Mouse (Mus musculus) T-helper 1 cell (primary cell): ENCODE data around the gene Fam129c.

Experiments used
- in situ Hi-C: fragments of 300-600 bp; cut with MboI, MseI; formaldehyde crosslinking; loops from one replicate; pipeline ENCODE4 v1.15.1; 2025; ENCODE audit warnings: high pct_unique_total_duplicates

The Fam129c gene

DNA sequence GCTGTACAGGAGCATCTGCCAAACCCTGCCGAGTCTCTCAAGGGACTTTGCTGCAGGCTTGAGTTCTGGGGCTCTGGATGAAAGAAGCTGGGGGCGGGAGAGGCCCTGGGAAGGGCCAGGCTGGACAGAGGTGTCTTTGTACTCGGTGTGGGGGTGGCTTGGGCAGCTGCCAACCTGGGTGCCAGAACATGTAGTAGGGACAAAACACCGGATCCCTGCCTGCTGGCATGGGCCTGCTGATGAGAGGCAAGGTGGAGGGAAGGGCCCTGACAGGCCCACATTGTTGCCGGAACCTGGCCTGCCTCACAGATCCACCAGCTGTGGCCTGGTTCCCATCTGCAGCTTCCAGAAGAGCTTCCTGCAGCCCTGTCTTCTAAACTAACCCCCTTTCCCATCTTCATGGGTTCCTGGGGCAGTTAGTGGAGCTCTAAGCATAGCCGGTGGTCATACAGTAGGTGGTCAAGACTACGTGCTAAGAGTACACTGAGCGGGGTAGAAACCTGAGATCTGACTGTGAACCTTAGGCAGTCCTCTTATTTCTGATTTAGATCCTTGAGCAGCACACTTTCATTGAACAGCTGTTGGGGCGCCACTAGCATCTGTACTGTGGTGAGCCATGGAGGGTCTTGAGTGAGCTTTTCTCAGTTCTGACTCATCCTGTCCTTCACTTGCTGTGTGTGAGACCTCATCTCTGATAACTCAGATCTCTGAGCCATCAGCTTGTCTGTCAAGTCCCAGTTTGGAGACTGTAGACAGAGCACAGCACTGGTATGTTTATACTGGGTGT is 24.4 kb upstream of the Fam129c start:
- in situ Hi-C loops, result no loop called here

DNA sequence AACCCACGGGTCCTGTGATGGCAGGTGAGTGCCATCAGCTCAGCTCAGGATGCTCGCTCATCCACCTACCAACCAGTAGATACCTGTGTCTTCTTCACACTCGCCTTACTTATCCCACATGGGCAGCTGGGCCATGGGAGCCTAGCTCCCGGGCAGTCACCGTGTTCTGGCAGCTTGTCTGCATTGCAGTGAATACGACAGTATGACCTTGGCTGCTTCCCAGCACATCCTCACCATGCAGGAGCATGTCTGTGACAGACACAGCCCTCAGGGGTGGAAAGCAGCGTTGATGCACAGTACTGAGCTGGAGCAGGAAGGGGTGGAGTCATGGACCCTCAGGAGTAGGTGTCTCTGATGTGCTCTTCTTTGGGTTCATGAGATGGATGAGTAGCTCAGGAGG is 23.0 kb upstream of the Fam129c start:
- in situ Hi-C loops, result no loop called here

DNA sequence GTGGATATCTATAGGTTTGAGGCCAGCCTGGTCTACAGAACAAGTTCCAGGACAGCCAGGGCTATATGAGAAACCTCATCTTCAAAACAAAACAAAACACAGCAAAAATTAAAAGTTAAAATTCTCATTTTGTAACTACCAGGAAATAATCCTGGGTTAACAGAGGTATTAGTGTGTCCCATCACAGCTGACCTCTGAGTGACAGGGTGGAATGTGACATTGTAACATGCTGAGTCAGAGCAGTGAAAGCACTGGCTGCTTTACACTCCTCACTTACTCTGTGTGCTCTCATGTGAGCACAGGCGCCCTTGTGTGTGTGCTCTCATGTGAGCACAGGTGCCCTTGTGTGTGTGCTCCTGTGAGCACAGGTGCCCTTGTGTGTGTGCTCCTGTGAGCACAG is 22.4 kb upstream of the Fam129c start:
- in situ Hi-C loops, result no loop called here

DNA sequence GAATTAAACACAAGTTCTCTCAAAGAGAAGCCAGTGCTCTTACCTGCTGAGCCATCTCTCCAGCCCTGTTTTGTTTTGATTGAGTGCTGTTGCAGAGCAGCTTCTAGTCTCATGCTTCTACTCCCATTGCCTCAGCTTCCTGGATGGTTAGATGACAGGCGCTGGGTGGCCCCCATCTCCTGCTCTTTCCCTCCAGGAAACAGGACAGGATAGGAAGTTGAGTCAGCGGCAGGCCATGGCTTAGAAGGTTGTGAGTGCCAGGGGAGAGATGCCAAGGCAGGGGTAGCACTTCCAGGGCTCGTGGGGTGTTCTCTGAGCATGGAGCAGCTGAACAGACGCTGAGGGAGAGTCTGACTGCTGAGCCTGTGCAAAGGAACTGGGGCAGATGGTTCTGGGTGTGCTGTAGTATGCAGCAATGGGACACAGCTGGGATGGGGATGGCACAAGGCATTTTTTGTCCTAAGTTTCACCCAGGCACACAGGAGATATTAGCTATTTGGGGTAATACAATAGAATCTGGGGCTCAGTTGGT is 19.5 kb upstream of the Fam129c start:
- in situ Hi-C loops, result no loop called here

DNA sequence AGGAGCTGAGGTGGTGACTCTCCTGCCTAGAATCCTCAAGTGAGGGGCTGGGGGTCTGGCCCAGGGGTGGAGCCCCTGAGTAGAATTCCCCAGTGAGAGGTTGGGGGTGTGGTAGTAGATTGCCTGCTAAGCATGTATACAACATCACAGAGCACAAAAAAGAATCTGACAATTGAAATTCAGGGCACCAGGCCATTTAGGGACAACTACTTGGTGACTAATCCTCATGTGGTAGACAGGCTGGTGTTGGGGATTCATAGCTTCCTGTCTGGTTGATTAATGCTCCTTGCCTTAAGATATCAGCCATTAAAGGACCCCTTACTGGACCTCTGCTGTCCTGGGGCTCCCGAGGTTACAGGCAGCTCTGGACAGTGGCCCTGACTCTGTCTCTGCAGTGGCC is 18.4 kb upstream of the Fam129c start:
- in situ Hi-C loops, result no loop called here

DNA sequence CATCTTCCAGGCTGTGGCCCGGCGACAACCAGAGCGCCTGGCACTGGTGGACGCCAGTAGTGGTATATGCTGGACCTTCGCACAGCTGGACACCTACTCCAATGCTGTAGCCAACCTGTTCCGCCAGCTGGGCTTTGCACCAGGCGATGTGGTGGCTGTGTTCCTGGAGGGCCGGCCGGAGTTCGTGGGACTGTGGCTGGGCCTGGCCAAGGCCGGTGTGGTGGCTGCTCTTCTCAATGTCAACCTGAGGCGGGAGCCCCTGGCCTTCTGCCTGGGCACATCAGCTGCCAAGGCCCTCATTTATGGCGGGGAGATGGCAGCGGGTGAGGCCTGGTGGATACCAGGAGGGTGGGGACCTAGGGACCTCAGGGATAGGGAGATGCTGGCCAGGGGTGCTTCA is 18.0 kb upstream of the Fam129c start:
- in situ Hi-C loops, result no loop called here

DNA sequence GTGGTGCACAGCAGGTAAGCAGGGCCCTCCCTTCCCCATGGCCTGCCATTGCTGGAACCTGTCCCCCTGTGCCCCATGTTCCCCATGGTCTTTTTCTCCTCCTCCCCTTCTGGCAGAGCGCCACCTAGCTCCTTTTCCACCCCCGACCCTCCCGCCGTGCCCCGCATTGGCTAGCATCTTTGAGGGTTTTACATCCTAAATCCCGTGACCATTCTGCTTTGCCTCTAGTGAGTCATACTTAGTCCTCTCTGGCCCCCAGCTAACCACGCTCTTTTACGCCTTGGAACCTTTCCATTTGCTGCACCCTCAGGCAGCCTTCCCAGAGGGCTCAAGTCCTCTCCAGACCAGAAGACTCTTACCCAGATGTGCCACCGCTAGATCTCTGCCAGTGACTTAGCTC is 17.2 kb upstream of the Fam129c start:
- in situ Hi-C loops, result no loop called here

DNA sequence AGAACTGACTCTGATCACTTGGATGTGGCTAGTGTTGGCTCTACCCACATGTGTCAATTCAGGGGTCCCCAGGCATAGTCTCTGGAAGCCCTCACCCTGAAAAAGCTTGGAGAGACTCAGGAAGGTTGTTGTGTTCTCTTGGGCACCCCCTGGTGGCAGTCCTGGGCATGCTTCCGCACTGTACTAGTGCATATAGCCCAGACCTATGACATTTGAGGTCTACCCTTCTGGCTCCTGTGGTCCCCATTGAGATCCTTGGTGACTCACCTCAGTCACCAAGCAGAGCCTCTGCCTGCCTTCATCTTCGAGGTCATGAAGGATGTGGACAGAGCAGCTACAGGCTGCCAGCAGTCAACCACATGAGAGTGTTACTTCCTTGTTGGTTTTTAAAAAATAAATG is 10.6 kb upstream of the Fam129c start:
- in situ Hi-C loops, result no loop called here

DNA sequence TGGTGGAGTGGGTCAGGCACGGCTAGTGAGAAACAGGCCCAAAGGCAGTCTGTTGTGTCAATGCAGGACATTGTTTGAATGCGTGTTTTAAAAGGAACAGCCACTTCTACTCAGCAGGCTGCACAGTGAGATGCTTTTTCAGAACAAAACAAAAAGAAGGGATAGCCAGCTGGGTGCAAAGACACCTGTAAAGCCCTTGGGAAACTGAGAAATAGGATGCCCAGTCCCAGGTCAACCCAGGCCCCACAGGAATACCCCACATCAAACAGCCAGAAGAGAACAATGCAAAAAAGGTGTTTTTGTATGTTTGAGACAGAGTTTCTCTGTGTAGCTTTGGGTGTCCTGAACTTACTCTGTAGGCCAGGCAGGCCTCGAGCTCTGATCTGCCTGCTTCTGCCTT is 8.7 kb upstream of the Fam129c start:
- in situ Hi-C loops, result no loop called here

DNA sequence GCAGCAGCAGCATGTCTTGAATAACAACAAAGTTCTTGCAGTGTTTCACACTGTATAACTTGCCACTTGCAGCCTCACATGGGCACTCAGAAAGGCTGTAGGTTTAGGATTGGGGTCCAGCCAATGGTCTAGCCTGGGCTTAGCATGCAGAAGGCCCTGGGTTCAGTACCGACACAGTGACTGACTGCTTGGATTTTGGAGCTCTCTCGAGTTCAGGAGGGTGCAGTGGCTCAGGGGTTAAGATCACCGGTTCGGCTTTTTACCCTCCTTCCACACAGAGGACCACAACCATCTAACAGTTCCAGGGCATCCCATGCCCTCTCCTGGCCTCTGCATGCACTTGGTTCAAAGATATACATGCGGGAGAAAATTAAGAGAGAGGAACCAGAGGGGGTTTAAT is 6.4 kb upstream of the Fam129c start:
- in situ Hi-C loops, result no loop called here

DNA sequence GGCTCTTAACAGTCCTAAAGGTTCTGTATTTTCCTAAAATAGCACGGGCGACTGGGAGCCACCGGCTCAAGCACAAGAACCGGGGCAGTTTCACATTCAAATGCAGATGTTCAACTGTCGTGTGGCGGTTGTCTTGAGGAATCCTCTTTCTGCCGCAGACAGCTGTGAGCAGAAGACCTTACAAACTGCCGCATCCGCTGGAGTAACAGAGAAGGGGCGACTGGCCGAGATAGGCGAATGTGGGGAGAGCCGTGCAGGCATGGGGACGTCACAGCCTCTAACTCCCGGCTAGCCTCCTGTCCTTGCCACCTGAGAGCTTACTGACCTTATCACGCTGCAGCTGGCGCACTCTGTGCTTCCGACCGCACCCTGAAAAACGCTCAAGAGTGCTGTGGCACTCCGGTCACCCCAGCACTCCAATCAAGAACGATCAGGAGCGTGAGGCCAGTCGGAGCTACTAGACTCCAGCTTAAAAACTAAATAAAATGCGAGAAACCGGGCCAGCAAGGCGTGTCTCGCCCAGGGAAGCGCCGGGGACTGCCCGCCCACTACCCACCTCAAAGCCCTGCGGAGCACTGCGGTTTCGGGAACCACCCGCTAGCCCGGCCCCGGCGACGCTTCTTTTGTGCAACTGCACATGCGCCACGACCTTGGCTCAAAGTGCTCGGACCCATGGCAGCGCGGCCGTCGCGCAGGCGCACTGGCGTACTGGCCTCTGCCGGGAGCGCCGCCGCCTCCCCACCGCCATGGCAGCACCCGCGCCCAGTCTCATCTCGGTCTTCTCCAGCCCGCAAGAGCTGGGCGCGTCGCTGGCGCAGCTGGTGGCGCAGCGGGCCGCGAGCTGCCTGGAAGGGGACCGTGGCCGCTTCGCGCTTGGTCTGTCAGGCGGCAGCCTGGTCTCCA is 5.7 kb upstream of the Fam129c start, which contains the start of gene Pgls:
Pgls (plus strand) TSS at position 706 of the 903 bp plus-strand sequence.
- in situ Hi-C loops, result no loop called here

DNA sequence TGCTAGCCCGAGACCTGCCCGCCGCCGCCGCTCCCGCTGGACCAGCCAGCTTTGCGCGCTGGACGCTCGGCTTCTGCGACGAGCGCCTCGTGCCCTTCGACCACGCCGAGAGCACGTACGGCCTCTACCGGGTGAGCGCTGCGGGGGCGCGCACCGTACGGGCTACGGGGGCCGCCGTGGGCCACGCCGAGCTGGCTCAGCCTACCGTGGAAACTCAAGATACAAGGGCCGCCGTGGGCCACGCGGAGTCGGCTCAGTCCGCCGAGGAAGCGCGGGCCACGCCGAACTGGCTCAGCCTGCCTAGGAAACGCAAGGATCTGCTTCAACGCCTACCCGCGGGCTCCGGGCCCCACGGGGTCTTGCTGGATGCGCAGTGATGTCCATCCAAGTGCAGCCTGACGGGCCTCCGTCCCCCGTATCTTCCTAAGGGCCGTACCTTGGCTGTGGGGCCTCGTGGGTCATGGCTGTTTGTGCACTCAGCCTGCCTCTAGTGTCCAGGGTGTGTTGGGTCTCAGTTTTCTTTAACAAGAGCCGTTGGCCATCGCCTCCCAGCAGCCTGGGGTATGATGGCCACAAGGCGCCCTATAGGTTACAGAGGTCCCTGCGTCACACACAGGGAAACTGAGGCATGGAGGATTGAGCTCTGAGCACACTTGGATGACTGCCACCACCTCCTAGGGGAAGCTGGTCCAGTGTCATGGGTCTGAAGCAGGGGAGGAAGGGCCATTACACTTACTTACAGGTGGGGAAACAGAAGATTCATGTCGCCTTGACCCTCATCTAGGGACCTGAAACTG is 4.9 kb upstream of the Fam129c start:
- in situ Hi-C loops, result no loop called here

DNA sequence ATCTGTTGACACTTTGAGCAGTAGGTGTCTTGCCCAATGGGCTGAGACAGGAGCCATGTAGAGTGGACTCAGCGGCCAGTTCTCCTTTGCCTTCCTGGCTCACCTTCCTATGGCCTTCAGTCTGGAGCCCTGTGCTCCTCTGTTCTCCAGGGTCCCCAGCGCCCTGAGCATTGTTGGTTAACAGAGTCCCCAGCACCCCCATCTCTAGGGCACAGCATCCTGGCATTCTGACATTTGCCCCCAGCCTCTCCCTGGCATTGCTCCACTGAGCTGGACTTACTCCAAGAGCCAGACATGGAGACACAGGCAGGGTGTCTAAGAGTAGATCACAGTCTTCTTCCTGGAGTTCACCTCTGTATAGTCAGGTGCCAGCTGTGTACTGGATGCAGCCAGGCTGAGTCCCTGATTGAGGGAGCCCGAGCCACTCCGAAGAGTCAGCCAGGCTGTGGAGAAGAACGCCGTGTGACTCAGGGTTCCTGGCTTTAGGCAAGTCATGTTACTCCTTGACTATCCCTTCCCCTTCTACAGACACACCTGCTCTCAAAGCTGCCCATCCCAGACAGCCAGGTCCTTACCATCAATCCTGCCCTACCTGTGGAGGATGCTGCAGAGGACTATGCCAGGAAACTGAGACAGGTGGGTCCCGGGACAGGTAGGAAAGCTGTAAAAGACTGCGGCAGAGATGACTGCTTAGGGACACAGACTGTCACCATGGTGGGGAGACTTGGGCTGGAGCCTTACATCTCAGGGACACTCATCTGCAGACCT is 3.7 kb upstream of the Fam129c start:
- in situ Hi-C loops, result no loop called here

DNA sequence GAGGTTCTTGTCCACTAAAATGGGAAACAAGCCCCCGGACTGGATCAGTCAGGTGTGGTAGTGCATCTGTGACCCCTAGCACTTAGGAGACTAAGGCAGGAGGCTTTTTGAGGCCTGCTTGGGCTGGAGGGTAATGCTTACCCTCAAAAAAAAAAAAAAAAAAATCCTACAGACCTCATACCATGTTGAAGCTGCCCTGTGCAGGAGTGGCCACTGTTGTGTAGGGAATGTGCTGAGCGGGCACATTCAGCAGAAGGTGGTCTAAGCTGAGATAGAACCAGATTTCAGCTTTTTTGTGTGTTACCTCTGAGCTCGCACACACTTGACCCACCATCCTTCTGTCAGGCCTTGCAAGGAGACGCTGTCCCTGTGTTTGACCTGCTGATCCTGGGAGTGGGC is 3.1 kb upstream of the Fam129c start:
- in situ Hi-C loops, result no loop called here

DNA sequence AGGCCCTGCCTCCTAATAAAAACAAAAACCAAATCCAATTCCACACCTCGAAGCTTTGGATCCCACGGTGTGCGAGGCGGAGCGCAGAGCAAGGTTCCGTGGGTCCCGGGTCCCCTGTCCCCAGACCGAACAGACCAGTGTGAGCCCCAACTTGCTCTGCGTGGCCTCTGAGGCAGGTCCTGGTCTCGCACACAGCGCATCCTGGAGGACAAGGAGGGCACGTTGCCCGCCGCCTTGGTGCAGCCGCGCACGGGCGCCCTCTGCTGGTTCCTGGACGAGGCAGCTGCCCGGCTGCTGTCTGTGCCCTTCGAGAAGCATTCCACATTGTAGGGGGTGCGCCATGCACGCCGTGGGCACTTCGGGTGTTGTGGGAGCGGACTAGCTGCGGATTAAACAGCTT is 1.6 kb upstream of the Fam129c start:
- in situ Hi-C loops, result no loop called here

DNA sequence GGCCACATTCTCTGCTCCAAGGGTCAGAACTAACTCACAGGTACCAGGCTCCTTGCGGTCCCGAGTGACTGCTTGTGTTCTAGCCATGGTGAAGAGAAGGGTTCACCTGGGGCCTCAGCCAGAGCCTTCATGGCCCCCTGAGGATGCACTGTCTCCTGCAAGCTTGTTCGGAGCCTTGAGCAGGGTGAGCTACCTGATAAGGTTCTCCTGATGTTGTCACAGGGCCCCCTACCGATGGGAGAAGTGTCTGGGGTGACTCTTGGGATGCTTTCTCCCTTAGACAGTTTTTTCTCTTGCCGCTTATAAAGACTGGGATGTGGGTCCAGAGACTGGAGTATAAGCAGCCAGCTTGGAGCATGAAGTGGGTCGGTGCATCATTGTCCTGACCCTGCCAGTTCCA is 1.1 kb upstream of the Fam129c start:
- in situ Hi-C loops, result no loop called here

DNA sequence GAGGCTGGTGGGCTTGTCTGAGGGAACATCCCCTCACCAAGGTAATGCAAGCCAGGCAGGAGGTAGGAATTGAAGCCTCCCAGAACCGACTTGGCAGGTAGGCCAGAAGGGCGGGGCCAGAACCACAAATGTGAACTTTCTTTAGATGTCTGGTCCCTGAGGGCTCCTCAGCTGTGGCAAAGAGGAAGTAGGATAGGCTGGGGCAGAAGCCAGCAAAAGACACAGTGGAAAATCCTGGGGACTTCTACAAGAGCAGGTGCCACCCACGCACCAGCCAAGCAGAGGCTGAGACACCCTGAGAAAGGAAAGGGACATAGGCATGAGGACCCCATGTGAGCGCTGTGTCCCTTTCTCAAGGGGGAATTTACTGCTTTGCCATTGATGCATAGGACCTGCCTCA is 650 bp upstream of the Fam129c start:
- in situ Hi-C loops, result no loop called here

DNA sequence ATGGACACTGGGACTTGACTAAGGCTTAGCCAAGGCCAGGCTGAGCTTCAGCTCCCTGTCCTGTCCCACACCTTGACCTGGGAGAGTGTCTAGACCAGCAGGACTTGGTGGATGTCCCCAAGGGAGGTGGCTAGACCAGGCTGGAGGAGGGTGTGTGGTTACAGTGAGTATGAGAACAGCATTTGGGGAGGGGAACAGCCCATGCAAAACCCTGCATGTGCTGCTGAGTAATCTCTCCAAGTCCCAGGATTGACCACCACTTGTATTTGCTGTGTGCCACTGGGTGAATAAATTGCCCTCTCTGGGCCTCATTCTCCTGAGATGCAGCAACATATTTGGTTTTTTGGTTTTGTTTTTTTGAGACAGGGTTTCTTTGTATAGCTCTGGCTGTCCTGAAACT is 927 bp downstream of the Fam129c start:
- in situ Hi-C loops, result no loop called here

DNA sequence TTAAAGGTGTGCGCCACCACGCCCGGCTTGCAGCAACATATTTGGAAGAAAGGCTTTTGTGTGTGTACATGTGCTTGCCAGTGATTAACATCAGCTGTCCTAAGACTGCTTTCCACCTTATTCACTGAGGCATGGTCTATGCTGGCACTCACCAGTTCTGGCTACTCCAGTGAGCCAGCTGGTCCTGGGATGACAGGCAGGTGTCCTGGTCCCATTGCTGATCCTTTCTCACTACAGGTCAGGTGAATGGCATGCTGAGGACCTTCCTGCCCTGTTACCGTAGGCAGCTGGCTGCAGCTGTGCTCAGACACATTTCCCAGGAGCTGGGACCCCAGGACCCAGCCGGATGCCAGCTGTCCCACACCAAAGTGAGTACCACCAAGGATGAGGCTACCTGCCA is 1.4 kb downstream of the Fam129c start:
- in situ Hi-C loops, result no loop called here

DNA sequence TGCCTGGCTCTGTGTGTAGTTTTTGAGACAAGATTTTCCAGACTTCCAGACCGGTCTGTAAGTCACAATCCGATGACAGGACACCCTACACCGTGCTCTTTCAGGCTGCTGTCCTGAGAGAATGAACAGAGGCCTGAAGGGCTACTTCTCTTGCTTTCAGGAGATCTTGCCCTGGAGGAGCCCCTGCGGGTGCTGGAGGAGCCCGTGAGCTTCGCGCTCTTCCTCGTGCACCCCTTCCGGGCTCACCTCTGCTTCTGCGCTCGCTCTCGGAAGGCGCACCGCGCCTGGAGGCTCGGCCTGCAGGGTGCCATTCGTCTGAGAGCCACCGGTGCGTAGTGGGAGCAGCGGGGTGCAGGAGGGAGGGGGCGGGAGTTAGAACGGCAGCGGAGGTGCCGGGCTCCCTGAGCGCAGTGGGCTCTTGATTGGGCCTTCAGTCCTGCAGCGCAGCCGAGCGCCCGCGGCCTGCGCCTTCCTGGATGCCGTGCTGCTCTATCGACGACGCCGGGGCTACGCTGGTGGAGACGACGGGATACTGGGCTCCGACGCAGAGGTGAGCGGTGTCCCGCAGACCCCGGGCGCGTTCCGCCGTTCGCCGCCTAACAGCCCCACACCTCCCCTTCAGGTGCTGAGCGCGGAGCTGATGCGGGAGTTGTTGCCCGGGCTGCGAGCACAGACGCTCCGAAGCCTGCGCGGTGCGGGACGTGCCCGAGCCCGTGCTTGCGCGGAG is 4.7 kb downstream of the Fam129c start:
- in situ Hi-C loops, result loop anchor here (5.0 to 25.0 kb wide), 2 partner anchors 40 to 1760 kb away; partner anchors contain the start of gene Large1
